Mouse (Mus musculus) E14TG2a.4 (cell line): ENCODE results near the gene Arhgap30.

Source experiments
- CTCF ChIP-seq: conservative IDR thresholded peaks from 2 replicates; pipeline ENCODE4 v1.5.1; 2014; ENCODE audit warnings: low read length
- NANOG ChIP-seq: IDR thresholded peaks from 2 replicates; pipeline ENCODE4 v1.6.1; 2014; ENCODE audit warnings: borderline replicate concordance, low read length, mixed read lengths

DNA sequence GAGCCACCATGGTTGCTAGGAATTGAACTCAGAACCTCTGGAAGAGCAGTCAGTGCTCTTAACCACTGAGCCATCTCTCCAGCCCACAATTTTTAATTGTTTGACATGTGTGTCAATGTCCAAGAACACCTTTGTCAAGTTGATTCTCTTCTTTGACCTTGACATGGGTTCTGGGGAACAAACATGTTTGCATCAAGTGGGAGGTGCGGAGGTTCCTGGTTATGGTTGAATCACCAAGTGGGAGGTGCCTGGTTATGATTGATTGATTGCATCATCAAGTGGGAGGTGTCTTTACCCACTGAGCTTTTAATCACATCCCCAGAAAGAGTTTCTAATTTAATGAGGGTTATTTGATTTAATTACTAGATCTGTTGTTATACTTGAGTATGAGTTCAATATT lies 68.8 kb downstream of the Arhgap30 start:
- TF ChIP-seq CTCF, result no peak
- no peak for TF ChIP-seq NANOG
